Mouse (Mus musculus) bone marrow macrophage, adult 2 months (primary cell): Measurements from ENCODE around the gene Tnni3k.

Source experiments
- CTCF ChIP-seq: IDR thresholded peaks from 2 replicates; pipeline ENCODE4 v1.5.1; 2012; ENCODE audit warnings: low read depth, mild to moderate bottlenecking, low read length, moderate library complexity
- POLR2A ChIP-seq: IDR thresholded peaks from 2 replicates; pipeline ENCODE4 v1.6.1; 2012; ENCODE audit warnings: mild to moderate bottlenecking, low read depth, low read length, borderline replicate concordance

- no peak for TF ChIP-seq CTCF
- TF ChIP-seq POLR2A, result no peak
Observed at GRCm38 (mm10) chr3:154778836-154779595, 276.2 kb downstream of the Tnni3k start.
